Mouse (Mus musculus): ENCODE measurements around the gene Arel1. TPM values are rescaled to one million over a fixed set of nuclear protein-coding genes. Genes with fewer than 3 reads are reported as not detected.

Gene Arel1
- polyA plus RNA-seq, 1 experiment from 2014 or later, result 14.6 TPM

DNA sequence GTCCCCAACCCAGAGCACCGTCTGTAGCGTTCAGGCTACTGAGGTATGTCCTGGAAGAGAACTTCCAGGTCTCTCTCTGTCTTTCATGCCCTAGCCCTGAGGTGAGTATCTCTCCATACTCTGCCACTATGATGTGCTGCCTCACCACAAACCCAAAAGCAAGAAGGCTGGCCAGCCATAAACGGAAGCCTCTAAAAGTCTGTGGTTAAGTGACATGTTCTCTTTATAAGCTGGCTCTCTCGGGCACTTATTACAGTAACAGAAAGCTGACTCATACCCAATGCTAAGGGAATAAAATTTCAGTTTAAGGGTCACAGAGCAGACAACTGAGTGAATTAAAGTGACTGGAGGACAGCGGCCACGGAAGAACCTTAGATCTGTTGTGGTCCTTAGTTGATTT, 44.2 kb downstream of the Arel1 start:
- ATAC-seq (ENCODE audit: insufficient read depth), result no peak

GRCm38 (mm10) chr12:84924324-84924723, 46.4 kb downstream of the Arel1 start:
- 87% methylated on average over 5 of the region's 5 CpGs for WGBS (ENCODE audit: insufficient replicate concordance)
- Histone ChIP-seq H3K27me3 (no peaks in the 10 kb centered on the region), H3K36me3 (replicated peaks) (peaks cover 96% of the 10 kb centered on the region)

More for the DNA sequence above, 44.2 kb downstream of the Arel1 start:
- Histone ChIP-seq H3K27me3 (no peaks in the 10 kb centered on the region), H3K36me3 (replicated peaks) (peaks cover 96% of the 10 kb centered on the region), H3K4me2 (no peak overlapping the region), H3K9me3 (replicated peaks) (no peaks in the 10 kb centered on the region), H3K4me3 (replicated peaks) (no peak overlapping the region), H3K9ac (no peak overlapping the region), H3K4me1 (replicated peaks) (no peaks in the 10 kb centered on the region), H3K27ac (replicated peaks) (no peak overlapping the region)
- WGBS (ENCODE audit: insufficient replicate concordance), result 77% methylated on average over 6 of the region's 6 CpGs

GRCm38 (mm10) chr12:84921881-84922419, 48.8 kb downstream of the Arel1 start:
- Histone ChIP-seq H3K9me3 (replicated peaks) (no peaks in the 10 kb centered on the region), H3K27ac (replicated peaks) (no peak overlapping the region), H3K4me2 (no peak overlapping the region), H3K9ac (no peak overlapping the region), H3K36me3 (replicated peaks) (peaks cover 97% of the 10 kb centered on the region), H3K4me1 (replicated peaks) (no peaks in the 10 kb centered on the region), H3K27me3 (no peaks in the 10 kb centered on the region), H3K4me3 (replicated peaks) (no peak overlapping the region)
- 80% methylated on average over 8 of the region's 8 CpGs for WGBS (ENCODE audit: insufficient replicate concordance)
- ATAC-seq (ENCODE audit: insufficient read depth), result no peak

More at GRCm38 (mm10) chr12:84924324-84924723, 46.4 kb downstream of the Arel1 start:
- H3K27ac ChIP-seq (replicated peaks), result no peak overlapping the region
- H3K9ac ChIP-seq, result no peak overlapping the region
- no peak for ATAC-seq (ENCODE audit: insufficient read depth)
- no peaks in the 10 kb centered on the region for H3K4me1 ChIP-seq (replicated peaks)
- no peaks in the 10 kb centered on the region for H3K9me3 ChIP-seq (replicated peaks)
- H3K4me2 ChIP-seq, result no peak overlapping the region
- H3K4me3 ChIP-seq (replicated peaks), result no peak overlapping the region

DNA sequence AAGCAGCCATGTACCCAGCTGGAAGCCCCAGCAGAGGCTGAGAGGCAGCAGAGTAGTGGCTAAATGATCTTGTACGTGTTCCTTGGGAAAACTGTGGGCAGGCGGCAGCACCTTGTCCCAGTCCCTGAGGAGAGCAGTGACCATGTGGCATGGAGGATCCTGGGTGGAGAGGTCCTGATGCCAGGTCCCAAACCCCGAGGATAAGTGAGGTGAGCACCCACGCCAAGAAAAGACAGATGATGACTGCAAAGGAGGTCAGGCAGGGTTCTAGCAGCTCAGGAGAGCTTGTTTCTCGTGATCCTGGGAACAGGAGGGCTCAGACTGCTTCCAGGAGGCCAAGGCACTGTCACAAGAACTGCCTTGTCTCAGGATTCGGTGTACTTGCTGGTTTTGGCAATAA, 51.9 kb downstream of the Arel1 start:
- Histone ChIP-seq H3K4me2 (no peak overlapping the region), H3K27ac (replicated peaks) (no peak overlapping the region), H3K9ac (no peak overlapping the region), H3K4me3 (replicated peaks) (no peak overlapping the region), H3K27me3 (no peaks in the 10 kb centered on the region), H3K9me3 (replicated peaks) (no peaks in the 10 kb centered on the region), H3K4me1 (replicated peaks) (no peaks in the 10 kb centered on the region), H3K36me3 (replicated peaks) (peaks cover 81% of the 10 kb centered on the region)
- ATAC-seq (ENCODE audit: insufficient read depth), result no peak
- WGBS (ENCODE audit: insufficient replicate concordance), result 78% methylated on average over 6 of the region's 6 CpGs

DNA sequence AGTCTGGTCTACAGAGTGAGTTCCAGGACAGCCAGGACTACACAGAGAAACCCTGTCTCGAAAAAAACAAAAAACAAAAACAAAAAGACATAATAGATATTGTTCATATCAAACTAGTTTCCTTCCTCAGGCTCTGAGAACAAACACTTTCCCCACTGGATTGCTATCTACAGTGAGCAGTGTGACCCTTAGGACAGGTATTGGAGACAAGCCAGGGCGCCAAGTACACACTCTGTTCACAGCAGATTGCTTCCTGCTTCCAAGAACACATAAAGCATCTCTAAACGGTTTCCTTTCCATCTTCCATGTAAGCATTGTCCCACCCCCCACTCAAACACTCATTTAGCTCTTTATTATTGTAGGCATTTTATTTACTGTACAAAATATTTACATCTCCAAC, 52.9 kb downstream of the Arel1 start:
- no peaks in the 10 kb centered on the region for H3K9me3 ChIP-seq (replicated peaks)
- H3K27ac ChIP-seq (replicated peaks), result no peak overlapping the region
- H3K36me3 ChIP-seq (replicated peaks), result peaks cover 73% of the 10 kb centered on the region
- no peaks in the 10 kb centered on the region for H3K4me1 ChIP-seq (replicated peaks)
- no peak overlapping the region for H3K9ac ChIP-seq
- no peak for ATAC-seq (ENCODE audit: insufficient read depth)
- no peaks in the 10 kb centered on the region for H3K27me3 ChIP-seq
- no peak overlapping the region for H3K4me3 ChIP-seq (replicated peaks)
- no peak overlapping the region for H3K4me2 ChIP-seq
- WGBS (ENCODE audit: insufficient replicate concordance), result 53% methylated on average over 3 of the region's 3 CpGs

DNA sequence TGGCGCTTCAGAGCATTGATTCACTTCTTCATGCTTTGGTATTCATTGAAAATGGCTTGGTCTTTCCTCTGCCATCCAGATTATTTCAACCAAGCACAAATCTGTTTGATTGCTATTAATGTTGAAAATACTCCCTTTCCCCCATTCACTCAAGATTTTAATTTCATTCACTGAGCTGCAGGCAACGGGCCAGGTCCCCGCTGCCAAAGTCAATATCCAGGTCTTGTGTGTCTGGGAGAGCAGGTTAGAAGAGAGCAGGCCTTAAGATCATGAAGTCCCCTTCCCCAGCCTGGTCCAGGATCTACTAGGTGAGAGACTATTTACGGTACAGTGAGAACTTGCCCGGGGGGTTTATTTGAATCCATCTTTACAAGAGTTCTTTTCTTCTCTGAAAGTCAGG, 55.7 kb downstream of the Arel1 start:
- Histone ChIP-seq H3K4me3 (replicated peaks) (no peak overlapping the region), H3K4me2 (no peak overlapping the region), H3K9me3 (replicated peaks) (no peaks in the 10 kb centered on the region), H3K36me3 (replicated peaks) (peaks cover 45% of the 10 kb centered on the region), H3K9ac (no peak overlapping the region), H3K4me1 (replicated peaks) (no peaks in the 10 kb centered on the region), H3K27ac (replicated peaks) (no peak overlapping the region), H3K27me3 (no peaks in the 10 kb centered on the region)
- no peak for ATAC-seq (ENCODE audit: insufficient read depth)
- 80% methylated on average over 5 of the region's 5 CpGs for WGBS (ENCODE audit: insufficient replicate concordance)

- no peak for ATAC-seq (ENCODE audit: insufficient read depth)
- 81% methylated on average over 4 of the region's 4 CpGs for WGBS (ENCODE audit: insufficient replicate concordance)
- H3K9ac ChIP-seq, result no peak overlapping the region
Observed at GRCm38 (mm10) chr12:84912652-84913104, 58.0 kb downstream of the Arel1 start.

DNA sequence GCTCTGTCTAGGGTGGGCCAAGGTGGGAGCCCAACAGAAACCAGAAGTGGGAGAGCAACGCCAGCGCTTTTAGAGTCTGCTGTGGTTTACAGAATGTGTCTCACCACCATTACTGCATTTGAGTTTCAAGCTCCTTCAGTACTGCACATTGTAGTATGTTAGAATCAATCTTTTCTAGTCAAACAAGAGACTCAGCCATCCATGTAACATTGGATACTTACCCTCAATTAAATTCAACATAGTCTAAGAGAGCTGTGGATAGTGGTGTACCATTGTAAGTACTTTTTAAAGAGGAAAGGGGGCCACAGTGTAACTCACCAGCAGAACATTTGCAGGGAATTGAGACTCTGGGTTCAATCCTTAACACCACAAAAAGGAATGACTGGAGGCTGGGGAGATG, 59.1 kb downstream of the Arel1 start:
- H3K4me1 ChIP-seq (replicated peaks), result no peaks in the 10 kb centered on the region
- no peak for ATAC-seq (ENCODE audit: insufficient read depth)
- H3K9me3 ChIP-seq (replicated peaks), result no peaks in the 10 kb centered on the region
- no peak overlapping the region for H3K9ac ChIP-seq
- H3K27ac ChIP-seq (replicated peaks), result no peak overlapping the region
- no peaks in the 10 kb centered on the region for H3K27me3 ChIP-seq
- no peak overlapping the region for H3K4me2 ChIP-seq
- peaks cover 13% of the 10 kb centered on the region; the same call in 1 of the 2 replicates for H3K36me3 ChIP-seq (replicated peaks)
- WGBS (ENCODE audit: insufficient replicate concordance), result 83% methylated on average over 2 of the region's 2 CpGs
- H3K4me3 ChIP-seq (replicated peaks), result no peak overlapping the region

More at GRCm38 (mm10) chr12:84912652-84913104, 58.0 kb downstream of the Arel1 start:
- Histone ChIP-seq H3K27me3 (no peaks in the 10 kb centered on the region), H3K27ac (replicated peaks) (no peak overlapping the region), H3K4me2 (no peak overlapping the region), H3K36me3 (replicated peaks) (peaks cover 23% of the 10 kb centered on the region), H3K4me3 (replicated peaks) (no peak overlapping the region), H3K9me3 (replicated peaks) (no peaks in the 10 kb centered on the region), H3K4me1 (replicated peaks) (no peaks in the 10 kb centered on the region)

- WGBS (ENCODE audit: insufficient replicate concordance), result 75% methylated on average over 4 of the region's 4 CpGs
- Histone ChIP-seq H3K4me2 (no peak overlapping the region), H3K27ac (replicated peaks) (no peak overlapping the region), H3K4me3 (replicated peaks) (no peak overlapping the region), H3K9ac (no peak overlapping the region), H3K4me1 (replicated peaks) (no peaks in the 10 kb centered on the region), H3K9me3 (replicated peaks) (no peaks in the 10 kb centered on the region), H3K27me3 (no peaks in the 10 kb centered on the region), H3K36me3 (replicated peaks) (no peaks in the 10 kb centered on the region)
- ATAC-seq (ENCODE audit: insufficient read depth), result no peak
Observed at GRCm38 (mm10) chr12:84910066-84910465, 60.6 kb downstream of the Arel1 start.

GRCm38 (mm10) chr12:84907627-84908480, 62.8 kb downstream of the Arel1 start:
- WGBS (ENCODE audit: insufficient replicate concordance), result 55% methylated on average over 10 of the region's 10 CpGs

GRCm38 (mm10) chr12:84907024-84907626, 63.6 kb downstream of the Arel1 start:
- no peak overlapping the region for H3K9ac ChIP-seq
- ATAC-seq (ENCODE audit: insufficient read depth), result no peak
- 67% methylated on average over 12 of the region's 12 CpGs for WGBS (ENCODE audit: insufficient replicate concordance)

More at GRCm38 (mm10) chr12:84907627-84908480, 62.8 kb downstream of the Arel1 start:
- no peaks in the 10 kb centered on the region for H3K4me1 ChIP-seq (replicated peaks)
- H3K4me3 ChIP-seq (replicated peaks), result no peak overlapping the region
- ATAC-seq (ENCODE audit: insufficient read depth), result no peak; the same call in 1 of the 2 replicates
- H3K9me3 ChIP-seq (replicated peaks), result no peaks in the 10 kb centered on the region
- no peak overlapping the region for H3K4me2 ChIP-seq
- H3K27ac ChIP-seq (replicated peaks), result no peak overlapping the region
- no peaks in the 10 kb centered on the region for H3K36me3 ChIP-seq (replicated peaks)
- no peaks in the 10 kb centered on the region for H3K27me3 ChIP-seq
- H3K9ac ChIP-seq, result no peak overlapping the region

More at GRCm38 (mm10) chr12:84907024-84907626, 63.6 kb downstream of the Arel1 start:
- H3K4me1 ChIP-seq (replicated peaks), result no peaks in the 10 kb centered on the region
- H3K4me3 ChIP-seq (replicated peaks), result no peak overlapping the region
- H3K27me3 ChIP-seq, result no peaks in the 10 kb centered on the region
- no peaks in the 10 kb centered on the region for H3K36me3 ChIP-seq (replicated peaks)
- H3K9me3 ChIP-seq (replicated peaks), result no peaks in the 10 kb centered on the region
- no peak overlapping the region for H3K4me2 ChIP-seq
- no peak overlapping the region for H3K27ac ChIP-seq (replicated peaks)

All from liver, embryonic 15.5 days (tissue).